Mouse (Mus musculus): ENCODE measurements around the gene Vax2.

DNA sequence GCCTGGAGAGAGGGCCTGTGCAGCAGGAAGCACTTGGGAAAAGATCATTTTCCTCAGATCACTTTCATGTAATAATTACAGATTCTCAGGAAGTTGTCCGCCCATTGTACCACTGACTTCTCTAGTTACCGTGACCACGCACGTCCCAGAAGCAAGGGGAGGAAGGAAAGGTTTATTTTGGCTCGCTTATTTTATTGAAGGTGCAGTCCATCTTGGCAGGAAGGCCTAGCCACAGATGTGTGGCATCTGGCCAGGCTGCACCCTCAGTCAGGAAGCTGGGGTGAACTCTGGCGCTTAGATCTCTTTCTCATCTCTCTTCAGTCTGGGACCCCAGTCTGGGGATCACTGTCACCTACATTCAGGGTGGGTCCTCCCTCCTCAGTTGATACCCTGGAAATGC, 27.5 kb downstream of the Vax2 start:
- TF ChIP-seq CTCF (IDR thresholded peaks at IDR 0.05; ENCODE audit: low read depth) = no peak
- no peak for TF ChIP-seq EP300 (IDR thresholded peaks at IDR 0.05; ENCODE audit: low read depth)
